In genomic region chr15:3251031-3251717, GRCm38 (mm10) we compare ENCODE assay signal across 15 mouse cellular contexts. TPM values are rescaled to one million over a fixed set of nuclear protein-coding genes. Genes with fewer than 3 reads are reported as not detected.
DNase-seq lines count a peak whose midpoint lies in the region; ATAC-seq and TF ChIP-seq lines count a peak whose summit lies in the region.
"Had no signal": no experiment of that assay in that cellular context is flagged by ENCODE, and none has a peak within 500 bp of the region (broad histone marks: within the 10 kb centered on the region; RNA-seq: fewer than 3 reads in every experiment).

No protein-coding gene starts in this region.

- no peak overlapping the region for H3K9ac ChIP-seq in lung, embryonic 15.5 days
- H3K9ac ChIP-seq in midbrain, postnatal 0 days (replicated peaks; ENCODE audit: low read length, poor library complexity, severe bottlenecking): no peak overlapping the region
- H3K9ac ChIP-seq: embryonic facial prominence, embryonic 12.5 days; hindbrain, embryonic 15.5 days had no signal

- no peaks in the 10 kb centered on the region for H3K36me3 ChIP-seq in kidney, adult 2 months (ENCODE audit: control insufficient read depth, insufficient read depth, low read length)
- no peaks in the 10 kb centered on the region for H3K36me3 ChIP-seq in lung, embryonic 15.5 days
- H3K36me3 ChIP-seq in midbrain, postnatal 0 days (ENCODE audit: insufficient read depth, low read length): no peaks in the 10 kb centered on the region
- H3K36me3 ChIP-seq: embryonic facial prominence, embryonic 12.5 days; hindbrain, embryonic 15.5 days had no signal

- TF ChIP-seq POLR2A in kidney, adult 2 months (IDR thresholded peaks at IDR 0.05; ENCODE audit: low read depth, low read length): no peak
- no peak for TF ChIP-seq POLR2A in embryonic fibroblast, embryonic 13.5 days (IDR thresholded peaks at IDR 0.05; ENCODE audit: low read depth, low read length)

- no peak for TF ChIP-seq CTCF in kidney, adult 2 months (conservative IDR thresholded peaks at IDR 0.05; ENCODE audit: insufficient read depth, insufficient read length, low read depth, low read length)
- no peak for TF ChIP-seq CTCF in embryonic fibroblast, embryonic 13.5 days (IDR thresholded peaks at IDR 0.05; ENCODE audit: borderline replicate concordance, insufficient read depth, low read length)
- TF ChIP-seq CTCF in midbrain, postnatal 0 days (IDR thresholded peaks at IDR 0.05): no peak

- peak; percentile 64 for DNase-seq in kidney, adult 2 months
- no peak for DNase-seq in kidney, adult 8-10 months
- peak; percentile 48 for DNase-seq in NIH3T3 (ENCODE audit: low read depth)
- DNase-seq in ovary, postnatal 14 days (ENCODE audit: low spot score): no peak
- DNase-seq in cerebellum, postnatal 10 days: no peak
- no peak for DNase-seq in midbrain, postnatal 0 days (ENCODE audit: low spot score)
- DNase-seq: cerebellum, adult 11 months; right cerebral cortex, postnatal 14 days had no signal

- no peak overlapping the region for H3K4me2 ChIP-seq in lung, embryonic 15.5 days
- H3K4me2 ChIP-seq in midbrain, postnatal 0 days (ENCODE audit: low read depth, low read length, poor library complexity, severe bottlenecking): no peak overlapping the region
- H3K4me2 ChIP-seq: embryonic facial prominence, embryonic 12.5 days; hindbrain, embryonic 15.5 days had no signal

- peaks cover 7% of the 10 kb centered on the region for H3K4me1 ChIP-seq in kidney, adult 2 months (ENCODE audit: control insufficient read depth, insufficient read depth, low read length)
- H3K4me1 ChIP-seq in embryonic fibroblast, embryonic 13.5 days (ENCODE audit: control insufficient read depth, insufficient read depth, low read length): no peaks in the 10 kb centered on the region; the same call in 1 of the 2 replicates
- H3K4me1 ChIP-seq in lung, embryonic 15.5 days: peaks cover 23% of the 10 kb centered on the region
- H3K4me1 ChIP-seq in midbrain, postnatal 0 days (ENCODE audit: insufficient read depth, low read length): no peaks in the 10 kb centered on the region
- H3K4me1 ChIP-seq: embryonic facial prominence, embryonic 12.5 days; hindbrain, embryonic 15.5 days had no signal

- peak; percentile 80; the same call in 1 of the 2 replicates for ATAC-seq in lung, embryonic 15.5 days (ENCODE audit: borderline replicate concordance, extremely low read depth, low FRiP score, low TSS enrichment)
- no peak for ATAC-seq in midbrain, postnatal 0 days (ENCODE audit: low FRiP score)
- ATAC-seq: activated CD4-positive, CD25-positive, alpha-beta regulatory T cell, adult 4 months had no signal

- H3K27ac ChIP-seq in kidney, adult 2 months (ENCODE audit: insufficient read depth, low read depth, low read length): peak overlapping the region; percentile 47
- H3K27ac ChIP-seq in embryonic fibroblast, embryonic 13.5 days (ENCODE audit: insufficient read depth, low read length): peak overlapping the region; percentile 11; the same call in 1 of the 2 replicates
- peak overlapping the region; percentile 74 for H3K27ac ChIP-seq in lung, embryonic 15.5 days
- no peak overlapping the region for H3K27ac ChIP-seq in midbrain, postnatal 0 days (ENCODE audit: low read depth, low read length)
- H3K27ac ChIP-seq: embryonic facial prominence, embryonic 12.5 days; hindbrain, embryonic 15.5 days had no signal

- 47% methylated on average over 3 of the region's 3 CpGs for WGBS in kidney, adult 2 months
- 35% methylated on average over 3 of the region's 3 CpGs for WGBS in lung, embryonic 15.5 days
- WGBS in midbrain, postnatal 0 days: 92% methylated on average over 3 of the region's 3 CpGs

- no peak overlapping the region for H3K4me3 ChIP-seq in kidney, adult 2 months (ENCODE audit: insufficient read depth, low read depth, low read length)
- H3K4me3 ChIP-seq in embryonic fibroblast, embryonic 13.5 days (ENCODE audit: insufficient read depth, low read length): no peak overlapping the region
- H3K4me3 ChIP-seq in lung, embryonic 15.5 days: no peak overlapping the region
- no peak overlapping the region for H3K4me3 ChIP-seq in midbrain, postnatal 0 days (ENCODE audit: low read depth, low read length)
- H3K4me3 ChIP-seq: embryonic facial prominence, embryonic 12.5 days; hindbrain, embryonic 15.5 days had no signal

- no peaks in the 10 kb centered on the region; the same call in 1 of the 2 replicates for H3K27me3 ChIP-seq in kidney, adult 2 months (replicated peaks; ENCODE audit: control insufficient read depth, insufficient read depth, low read length)
- no peaks in the 10 kb centered on the region for H3K27me3 ChIP-seq in lung, embryonic 15.5 days
- no peaks in the 10 kb centered on the region for H3K27me3 ChIP-seq in midbrain, postnatal 0 days (ENCODE audit: insufficient read depth, low read length)
- H3K27me3 ChIP-seq: embryonic facial prominence, embryonic 12.5 days; hindbrain, embryonic 15.5 days had no signal

- no peaks in the 10 kb centered on the region for H3K9me3 ChIP-seq in lung, embryonic 15.5 days
- no peaks in the 10 kb centered on the region for H3K9me3 ChIP-seq in midbrain, postnatal 0 days (ENCODE audit: low read length)
- H3K9me3 ChIP-seq: hindbrain, embryonic 15.5 days had no signal

RNA-seq across cellular contexts. Expression of gene Selenop, which starts 17.2 kb away (rescaled TPM):
- 451 and 505 TPM in 2 replicates for polyA plus RNA-seq in kidney, adult 2 months (2012; rRNA removed)
- 17.0 and 38.9 TPM in 2 replicates for polyA plus RNA-seq in embryonic fibroblast, embryonic 13.5 days (2011; ENCODE audit: insufficient read length, low read depth, missing spikeins)
- polyA plus RNA-seq in lung, embryonic 15.5 days (2015; fragmentation: Nextera tagmentation; extraction: Ambion mirVana): 120 and 123 TPM in 2 replicates
- 267 and 322 TPM in 2 replicates for total RNA-seq in midbrain, postnatal 0 days (2014; rRNA removed)
- 201 and 233 TPM in 2 replicates for polyA plus RNA-seq in midbrain, postnatal 0 days (2015; fragmentation: Nextera tagmentation; extraction: Ambion mirVana)

RNA-seq across cellular contexts. Expression of gene Ccdc152, which starts 52.2 kb away (rescaled TPM):
- 1.0 and 1.3 TPM in 2 replicates for polyA plus RNA-seq in kidney, adult 2 months (2012; rRNA removed)
- polyA plus RNA-seq in embryonic fibroblast, embryonic 13.5 days (2011; ENCODE audit: insufficient read length, low read depth, missing spikeins): 0.53 TPM in 1 of 2 replicates, not detected in the other
- polyA plus RNA-seq in lung, embryonic 15.5 days (2015; fragmentation: Nextera tagmentation; extraction: Ambion mirVana): 0.21 and 0.29 TPM in 2 replicates
- not detected in 2 replicates for total RNA-seq in midbrain, postnatal 0 days (2014; rRNA removed)
- polyA plus RNA-seq in midbrain, postnatal 0 days (2015; fragmentation: Nextera tagmentation; extraction: Ambion mirVana): 0.42 and 0.61 TPM in 2 replicates
- total RNA-seq: layer of hippocampus, postnatal 25 days had no signal
- polyA plus RNA-seq: embryonic facial prominence, embryonic 12.5 days; hindbrain, embryonic 15.5 days; neural tube, embryonic 11.5 days had no signal

Comparison
In these comparisons a context has a peak if more than half of its experiments do, and no peak if none do; other contexts are left out.
1. DNase-seq: peak in kidney, adult 2 months (single experiment) and NIH3T3 (single experiment); none in kidney, adult 8-10 months (0 of 2), ovary, postnatal 14 days (single experiment), cerebellum, postnatal 10 days (0 of 2) and midbrain, postnatal 0 days (single experiment).